Mouse (Mus musculus) midbrain, embryonic 14.5 days (tissue): ENCODE measurements around the gene 4930519G04Rik. TPM values are rescaled to one million over a fixed set of nuclear protein-coding genes. Genes with fewer than 3 reads are reported as not detected.
"Not testable (repeated sequence)": the region's sequence is repeated elsewhere in the genome, so short reads cannot be mapped to it uniquely, and the experiment has no call there.

Source experiments
- ATAC-seq: fragments of 200-750 bp; cut with Nextera tagmentation; 2 replicates; pipeline ENCODE4 v1.8.0; 2017; ENCODE audit warnings: moderate number of reproducible peaks, moderate library complexity; ENCODE audit not compliant: low FRiP score, low TSS enrichment
- DNase-seq: peaks from one replicate; pipeline ENCODE4 v3.0.0-alpha.2; 2015
- H3K27ac ChIP-seq: fragments of 300-500 bp; sonication (generic); replicated peaks from 2 replicates; pipeline ENCODE4 v1.5.1; 2014; ENCODE audit warnings: mild to moderate bottlenecking, low read depth, low read length, moderate library complexity
- H3K27me3 ChIP-seq: fragments of 300-500 bp; sonication (generic); 2 replicates; pipeline ENCODE4 v1.6.1; 2014; ENCODE audit warnings: low read length, control low read depth, mixed read lengths; ENCODE audit not compliant: control insufficient read depth, insufficient read depth
- H3K36me3 ChIP-seq: fragments of 300-500 bp; sonication (generic); 2 replicates; pipeline ENCODE4 v1.6.1; 2014; ENCODE audit warnings: low read length, control low read depth; ENCODE audit not compliant: control insufficient read depth, insufficient read depth
- H3K4me1 ChIP-seq: fragments of 300-500 bp; sonication (generic); 2 replicates; pipeline ENCODE4 v1.6.1; 2014; ENCODE audit warnings: mild to moderate bottlenecking, antibody characterized with exemption, low read length, control low read depth; ENCODE audit not compliant: control insufficient read depth, insufficient read depth
- H3K4me2 ChIP-seq: fragments of 300-500 bp; sonication (generic); 2 replicates; pipeline ENCODE4 v1.6.1; 2014; ENCODE audit warnings: mild to moderate bottlenecking, low read length, moderate library complexity
- H3K4me3 ChIP-seq: fragments of 300-500 bp; sonication (generic); replicated peaks from 2 replicates; pipeline ENCODE4 v1.5.1; 2014; ENCODE audit warnings: low read depth, low read length
- H3K9ac ChIP-seq: fragments of 300-500 bp; sonication (generic); replicated peaks from 2 replicates; pipeline ENCODE4 v1.6.1; 2014; ENCODE audit warnings: mild to moderate bottlenecking, low read length, moderate library complexity
- H3K9me3 ChIP-seq: fragments of 300-500 bp; sonication (generic); 2 replicates; pipeline ENCODE4 v1.6.1; 2016; ENCODE audit warnings: low read length, control low read depth, mixed read lengths; ENCODE audit not compliant: control insufficient read depth
- WGBS: fragments of 180-500 bp; shearing (Covaris S2); extraction: QIAGEN DNeasy Blood & Tissue Kit; methylation state at CpG from one replicate; pipeline ENCODE4 v1.1.7; 2014; 5-methylcytosine and 5-hydroxymethylcytosine counted together
- polyA plus RNA-seq: library from polyadenylated mRNA; unstranded; fragments of >200 nt; fragmentation: Nextera tagmentation; extraction: Ambion mirVana; gene quantifications from 2 replicates; pipeline ENCODE4 v1.2.1, GENCODE M21; 2014

Gene 4930519G04Rik
- polyA plus RNA-seq, 1 experiment from 2014 or later: not detected

GRCm38 (mm10) chr5:114908598-114909305 lies 55.3 kb downstream of the 4930519G04Rik start:
- Histone ChIP-seq H3K27ac (no peak overlapping the region), H3K36me3 (no peaks in the 10 kb centered on the region), H3K9me3 (no peaks in the 10 kb centered on the region), H3K4me1 (no peaks in the 10 kb centered on the region), H3K27me3 (no peaks in the 10 kb centered on the region), H3K4me2 (no peak overlapping the region), H3K9ac (no peak overlapping the region), H3K4me3 (no peak overlapping the region)
- DNase-seq (peak; percentile 13), ATAC-seq (no peak)
- 50% methylated on average over 13 of the region's 13 CpGs for WGBS

- no peak overlapping the region for H3K27ac ChIP-seq
- no peak overlapping the region for H3K4me3 ChIP-seq
- H3K4me1 ChIP-seq: no peaks in the 10 kb centered on the region
- H3K36me3 ChIP-seq: no peaks in the 10 kb centered on the region
- DNase-seq (no peak), ATAC-seq (no peak)
- H3K27me3 ChIP-seq: no peaks in the 10 kb centered on the region
- 77% methylated on average over 4 of the region's 4 CpGs for WGBS
- H3K9me3 ChIP-seq: no peaks in the 10 kb centered on the region
- no peak overlapping the region for H3K4me2 ChIP-seq
- H3K9ac ChIP-seq: no peak overlapping the region
Measured at GRCm38 (mm10) chr5:114913686-114914085, 60.2 kb downstream of the 4930519G04Rik start.

DNA sequence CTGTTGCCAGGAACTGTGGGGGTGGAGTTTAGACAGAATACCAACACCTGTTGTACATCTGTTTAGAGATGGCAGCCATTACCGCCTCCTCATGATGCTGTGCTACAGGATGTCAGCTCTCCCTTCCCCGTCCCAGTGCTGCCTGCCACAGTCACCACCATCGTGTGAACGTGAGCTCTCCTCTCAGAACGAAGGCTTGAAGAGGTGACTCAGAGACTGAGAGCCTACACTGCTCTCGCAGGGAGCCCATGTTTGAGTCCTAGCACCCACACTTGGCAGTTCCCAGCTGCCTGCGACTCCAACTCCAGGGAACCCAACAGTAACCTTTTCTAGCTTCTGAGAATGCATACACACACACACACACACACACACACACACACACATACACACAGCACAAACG lies 61.4 kb downstream of the 4930519G04Rik start:
- ATAC-seq: no peak
- no peaks in the 10 kb centered on the region for H3K4me1 ChIP-seq
- no peak overlapping the region for H3K27ac ChIP-seq
- H3K4me2 ChIP-seq: no peak overlapping the region
- no peaks in the 10 kb centered on the region for H3K36me3 ChIP-seq
- no peak for DNase-seq
- no peaks in the 10 kb centered on the region for H3K9me3 ChIP-seq
- no peak overlapping the region for H3K9ac ChIP-seq
- WGBS: 84% methylated on average over 8 of the region's 8 CpGs
- H3K4me3 ChIP-seq: no peak overlapping the region
- no peaks in the 10 kb centered on the region for H3K27me3 ChIP-seq

GRCm38 (mm10) chr5:114915854-114916253 lies 62.4 kb downstream of the 4930519G04Rik start:
- no peaks in the 10 kb centered on the region for H3K4me1 ChIP-seq
- no peaks in the 10 kb centered on the region for H3K36me3 ChIP-seq
- no peaks in the 10 kb centered on the region for H3K9me3 ChIP-seq
- WGBS: 84% methylated on average over 5 of the region's 5 CpGs
- H3K4me2 ChIP-seq: no peak overlapping the region
- H3K27me3 ChIP-seq: no peaks in the 10 kb centered on the region
- H3K27ac ChIP-seq: no peak overlapping the region
- DNase-seq (no peak), ATAC-seq (no peak)
- no peak overlapping the region for H3K9ac ChIP-seq
- H3K4me3 ChIP-seq: no peak overlapping the region

- no peak for DNase-seq
- no peaks in the 10 kb centered on the region for H3K36me3 ChIP-seq
- no peak overlapping the region for H3K27ac ChIP-seq
- H3K4me1 ChIP-seq: no peaks in the 10 kb centered on the region
- H3K9me3 ChIP-seq: no peaks in the 10 kb centered on the region
- H3K27me3 ChIP-seq: no peaks in the 10 kb centered on the region
- no peak overlapping the region for H3K4me3 ChIP-seq
- H3K4me2 ChIP-seq: no peak overlapping the region
- ATAC-seq: no peak
- no peak overlapping the region for H3K9ac ChIP-seq
- WGBS: 92% methylated on average over 4 of the region's 4 CpGs
Measured at GRCm38 (mm10) chr5:114916777-114917176, 63.3 kb downstream of the 4930519G04Rik start.

DNA sequence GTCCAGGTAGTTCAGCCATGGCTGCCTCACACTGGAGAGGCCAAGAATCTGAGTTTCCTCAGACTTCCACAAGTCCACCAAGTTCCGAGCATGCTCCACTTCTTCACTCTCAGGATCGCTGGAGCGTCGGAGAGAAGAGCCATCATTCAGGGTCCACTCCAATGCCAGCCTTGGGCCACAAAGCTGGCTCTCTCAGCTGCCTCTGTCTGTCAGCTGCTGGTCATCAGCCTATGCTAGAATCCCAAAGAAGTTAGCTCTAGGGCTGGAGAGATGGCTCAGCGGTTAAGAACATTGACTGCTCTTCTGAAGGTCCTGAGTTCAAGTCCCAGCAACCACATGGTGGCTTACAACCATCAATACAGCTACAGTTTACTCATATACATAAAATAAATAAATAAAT lies 63.9 kb downstream of the 4930519G04Rik start:
- H3K4me1 ChIP-seq, H3K4me3 ChIP-seq, ATAC-seq, H3K9ac ChIP-seq, H3K36me3 ChIP-seq, H3K27me3 ChIP-seq, DNase-seq, H3K9me3 ChIP-seq, H3K27ac ChIP-seq, H3K4me2 ChIP-seq: not testable (repeated sequence)
- WGBS: 93% methylated on average over 5 of the region's 5 CpGs

DNA sequence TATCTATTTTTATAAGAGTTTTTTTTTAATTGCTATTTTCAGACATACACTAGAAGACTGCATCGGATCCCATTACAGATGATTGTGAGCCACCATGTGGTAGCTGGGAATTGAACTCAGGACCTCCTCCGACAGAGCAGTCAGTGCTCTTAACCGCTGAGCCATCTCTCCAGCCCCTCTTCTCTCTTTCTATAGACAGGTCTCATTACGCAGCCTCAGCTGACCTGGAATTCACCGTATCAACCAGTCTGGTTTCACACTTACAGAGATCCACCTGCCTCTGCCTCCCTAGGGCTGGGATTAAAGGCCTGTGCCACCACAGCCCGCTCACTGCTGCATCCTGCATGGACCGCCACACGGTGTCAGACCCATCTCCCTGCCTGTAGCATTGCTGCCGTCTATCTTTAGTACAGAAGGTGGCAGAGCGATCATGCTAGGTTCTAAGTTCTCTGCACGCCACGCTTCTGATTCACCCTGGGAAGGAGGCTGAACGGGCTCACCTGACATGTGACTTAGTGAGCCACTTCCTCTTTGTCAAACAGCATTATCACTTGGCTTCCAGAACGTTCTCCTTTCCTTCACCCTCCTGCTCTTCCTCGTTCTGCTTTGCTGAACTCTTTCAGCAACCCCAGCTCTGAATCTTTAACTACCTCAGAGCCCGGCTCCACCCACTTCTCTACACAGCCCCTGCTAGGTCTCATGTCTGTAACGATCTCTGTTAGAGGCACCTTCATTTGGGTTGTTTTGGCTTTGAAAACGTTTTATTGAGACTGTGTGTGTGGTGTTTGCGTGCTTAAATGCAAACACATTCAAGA lies 68.3 kb downstream of the 4930519G04Rik start:
- no peak overlapping the region for H3K4me2 ChIP-seq
- 80% methylated on average over 19 of the region's 19 CpGs for WGBS
- H3K9me3 ChIP-seq: no peaks in the 10 kb centered on the region
- DNase-seq: no peak
- H3K36me3 ChIP-seq: no peaks in the 10 kb centered on the region
- no peak for ATAC-seq
- H3K27me3 ChIP-seq: no peaks in the 10 kb centered on the region
- no peak overlapping the region for H3K27ac ChIP-seq
- no peak overlapping the region for H3K4me3 ChIP-seq
- H3K9ac ChIP-seq: no peak overlapping the region
- no peaks in the 10 kb centered on the region for H3K4me1 ChIP-seq

GRCm38 (mm10) chr5:114922366-114922731 lies 68.9 kb downstream of the 4930519G04Rik start:
- 0 out of 2 replicates have a peak, but pooled peaks have one; percentile 58 for ATAC-seq
- H3K9me3 ChIP-seq: no peaks in the 10 kb centered on the region
- WGBS: 69% methylated on average over 10 of the region's 10 CpGs
- H3K27ac ChIP-seq: no peak overlapping the region
- no peaks in the 10 kb centered on the region for H3K27me3 ChIP-seq
- no peak overlapping the region for H3K4me2 ChIP-seq
- H3K36me3 ChIP-seq: no peaks in the 10 kb centered on the region
- H3K4me1 ChIP-seq: no peaks in the 10 kb centered on the region
- H3K4me3 ChIP-seq: no peak overlapping the region
- DNase-seq: no peak
- no peak overlapping the region for H3K9ac ChIP-seq
